Mouse (Mus musculus): ENCODE measurements around the gene Wscd1. TPM values are rescaled to one million over a fixed set of nuclear protein-coding genes. Genes with fewer than 3 reads are reported as not detected.

Gene Wscd1
- polyA plus RNA-seq, 2 experiments = 2.5 to 2.6 TPM

- 15% methylated on average over 4 of the region's 4 CpGs for WGBS
Measured at GRCm38 (mm10) chr11:71772802-71773201, 23.1 kb downstream of the Wscd1 start.

GRCm38 (mm10) chr11:71773986-71774767 is 24.5 kb downstream of the Wscd1 start:
- Histone ChIP-seq H3K4me1 (ENCODE audit: control insufficient read depth, insufficient read depth, low read length) (peaks cover 3% of the 10 kb centered on the region; the same call in 1 of the 2 replicates), H3K4me3 (replicated peaks; ENCODE audit: low read length) (no peak overlapping the region), H3K4me2 (replicated peaks; ENCODE audit: low read depth, low read length, severe bottlenecking) (no peak overlapping the region), H3K27ac (replicated peaks; ENCODE audit: low read depth, low read length) (no peak overlapping the region), H3K36me3 (ENCODE audit: control insufficient read depth, insufficient read depth, low read length) (no peaks in the 10 kb centered on the region), H3K9ac (ENCODE audit: low read depth, low read length, severe bottlenecking) (no peak overlapping the region), H3K9me3 (ENCODE audit: control insufficient read depth, low read length) (no peaks in the 10 kb centered on the region), H3K27me3 (ENCODE audit: control insufficient read depth, insufficient read depth, low read length) (no peaks in the 10 kb centered on the region)
- no peak for ATAC-seq (ENCODE audit: low FRiP score, low read depth)
- no peak for DNase-seq (ENCODE audit: low spot score)
- 24% methylated on average over 16 of the region's 16 CpGs for WGBS
- TF ChIP-seq POLR2A (IDR thresholded peaks at IDR 0.05; ENCODE audit: borderline replicate concordance, extremely low read depth, insufficient read depth, insufficient read length) = no peak

More at GRCm38 (mm10) chr11:71772802-71773201, 23.1 kb downstream of the Wscd1 start:
- Histone ChIP-seq H3K9me3 (ENCODE audit: control insufficient read depth, low read length) (no peaks in the 10 kb centered on the region), H3K27me3 (ENCODE audit: control insufficient read depth, insufficient read depth, low read length) (no peaks in the 10 kb centered on the region), H3K9ac (ENCODE audit: low read depth, low read length, severe bottlenecking) (no peak overlapping the region), H3K4me2 (replicated peaks; ENCODE audit: low read depth, low read length, severe bottlenecking) (no peak overlapping the region), H3K4me3 (replicated peaks; ENCODE audit: low read length) (no peak overlapping the region), H3K27ac (replicated peaks; ENCODE audit: low read depth, low read length) (no peak overlapping the region), H3K4me1 (ENCODE audit: control insufficient read depth, insufficient read depth, low read length) (peaks cover 3% of the 10 kb centered on the region; the same call in 1 of the 2 replicates), H3K36me3 (ENCODE audit: control insufficient read depth, insufficient read depth, low read length) (no peaks in the 10 kb centered on the region)
- no peak for TF ChIP-seq POLR2A (IDR thresholded peaks at IDR 0.05; ENCODE audit: borderline replicate concordance, extremely low read depth, insufficient read depth, insufficient read length)
- ATAC-seq (ENCODE audit: low FRiP score, low read depth) (no peak), DNase-seq (ENCODE audit: low spot score) (no peak)

GRCm38 (mm10) chr11:71775056-71775455 is 25.3 kb downstream of the Wscd1 start:
- no peak for TF ChIP-seq POLR2A (IDR thresholded peaks at IDR 0.05; ENCODE audit: borderline replicate concordance, extremely low read depth, insufficient read depth, insufficient read length)
- Histone ChIP-seq H3K27me3 (ENCODE audit: control insufficient read depth, insufficient read depth, low read length) (no peaks in the 10 kb centered on the region), H3K4me2 (replicated peaks; ENCODE audit: low read depth, low read length, severe bottlenecking) (no peak overlapping the region), H3K9me3 (ENCODE audit: control insufficient read depth, low read length) (no peaks in the 10 kb centered on the region), H3K9ac (ENCODE audit: low read depth, low read length, severe bottlenecking) (no peak overlapping the region), H3K4me3 (replicated peaks; ENCODE audit: low read length) (no peak overlapping the region), H3K4me1 (ENCODE audit: control insufficient read depth, insufficient read depth, low read length) (peaks cover 3% of the 10 kb centered on the region; the same call in 1 of the 2 replicates), H3K36me3 (ENCODE audit: control insufficient read depth, insufficient read depth, low read length) (no peaks in the 10 kb centered on the region), H3K27ac (replicated peaks; ENCODE audit: low read depth, low read length) (no peak overlapping the region)
- WGBS = 66% methylated on average over 6 of the region's 6 CpGs
- no peak for DNase-seq (ENCODE audit: low spot score)
- no peak for ATAC-seq (ENCODE audit: low FRiP score, low read depth)

GRCm38 (mm10) chr11:71779642-71780041 is 29.9 kb downstream of the Wscd1 start:
- Histone ChIP-seq H3K4me3 (replicated peaks; ENCODE audit: low read length) (no peak overlapping the region), H3K4me1 (ENCODE audit: control insufficient read depth, insufficient read depth, low read length) (no peaks in the 10 kb centered on the region), H3K4me2 (replicated peaks; ENCODE audit: low read depth, low read length, severe bottlenecking) (no peak overlapping the region), H3K36me3 (ENCODE audit: control insufficient read depth, insufficient read depth, low read length) (no peaks in the 10 kb centered on the region), H3K9me3 (ENCODE audit: control insufficient read depth, low read length) (no peaks in the 10 kb centered on the region), H3K27me3 (ENCODE audit: control insufficient read depth, insufficient read depth, low read length) (no peaks in the 10 kb centered on the region), H3K27ac (replicated peaks; ENCODE audit: low read depth, low read length) (no peak overlapping the region), H3K9ac (ENCODE audit: low read depth, low read length, severe bottlenecking) (no peak overlapping the region)
- no peak for ATAC-seq (ENCODE audit: low FRiP score, low read depth)
- 82% methylated on average over 10 of the region's 10 CpGs for WGBS
- no peak for DNase-seq (ENCODE audit: low spot score)
- no peak for TF ChIP-seq POLR2A (IDR thresholded peaks at IDR 0.05; ENCODE audit: borderline replicate concordance, extremely low read depth, insufficient read depth, insufficient read length)

GRCm38 (mm10) chr11:71781737-71782354 is 32.1 kb downstream of the Wscd1 start:
- H3K4me1 ChIP-seq (ENCODE audit: control insufficient read depth, insufficient read depth, low read length) = no peaks in the 10 kb centered on the region
- no peak for TF ChIP-seq POLR2A (IDR thresholded peaks at IDR 0.05; ENCODE audit: borderline replicate concordance, extremely low read depth, insufficient read depth, insufficient read length)
- H3K9ac ChIP-seq (ENCODE audit: low read depth, low read length, severe bottlenecking) = no peak overlapping the region
- DNase-seq (ENCODE audit: low spot score) (no peak), ATAC-seq (ENCODE audit: low FRiP score, low read depth) (no peak)
- no peak overlapping the region for H3K4me3 ChIP-seq (replicated peaks; ENCODE audit: low read length)
- 80% methylated on average over 13 of the region's 13 CpGs for WGBS
- H3K9me3 ChIP-seq (ENCODE audit: control insufficient read depth, low read length) = no peaks in the 10 kb centered on the region
- H3K27me3 ChIP-seq (ENCODE audit: control insufficient read depth, insufficient read depth, low read length) = no peaks in the 10 kb centered on the region
- H3K36me3 ChIP-seq (ENCODE audit: control insufficient read depth, insufficient read depth, low read length) = no peaks in the 10 kb centered on the region
- H3K4me2 ChIP-seq (replicated peaks; ENCODE audit: low read depth, low read length, severe bottlenecking) = no peak overlapping the region
- no peak overlapping the region for H3K27ac ChIP-seq (replicated peaks; ENCODE audit: low read depth, low read length)
